Mouse (Mus musculus) midbrain, embryonic 10.5 days (tissue): ENCODE measurements around the gene 1700080O16Rik. TPM values are rescaled to one million over a fixed set of nuclear protein-coding genes. Genes with fewer than 3 reads are reported as not detected.

Source experiments
- DNase-seq: peaks from one replicate; pipeline ENCODE4 v3.0.0-alpha.2; 2017; ENCODE audit warnings: low spot score
- H3K27ac ChIP-seq: fragments of 300-500 bp; sonication (generic); replicated peaks from 2 replicates; pipeline ENCODE4 v1.5.1; 2016; ENCODE audit warnings: mild to moderate bottlenecking
- H3K27me3 ChIP-seq: fragments of 300-500 bp; sonication (generic); 2 replicates; pipeline ENCODE4 v1.6.1; 2016; ENCODE audit warnings: low read depth, mild to moderate bottlenecking; ENCODE audit not compliant: poor library complexity, severe bottlenecking
- H3K36me3 ChIP-seq: fragments of 300-500 bp; sonication (generic); 2 replicates; pipeline ENCODE4 v1.6.1; 2016; ENCODE audit warnings: mild to moderate bottlenecking, moderate library complexity
- H3K4me1 ChIP-seq: fragments of 300-500 bp; sonication (generic); 2 replicates; pipeline ENCODE4 v1.6.1; 2016
- H3K4me3 ChIP-seq: fragments of 300-500 bp; sonication (generic); 2 replicates; pipeline ENCODE4 v1.5.1; 2016; ENCODE audit warnings: mild to moderate bottlenecking, moderate library complexity
- H3K9me3 ChIP-seq: fragments of 300-500 bp; sonication (generic); replicated peaks from 2 replicates; pipeline ENCODE4 v1.6.1; 2016; ENCODE audit warnings: mild to moderate bottlenecking
- WGBS: fragments of 180-500 bp; shearing (Covaris S2); methylation state at CpG from one replicate; pipeline ENCODE4 v1.1.7; 2016; 5-methylcytosine and 5-hydroxymethylcytosine counted together
- polyA plus RNA-seq: library from polyadenylated mRNA; unstranded; fragments of >200 nt; fragmentation: Nextera tagmentation; extraction: Ambion mirVana; gene quantifications from 2 replicates; pipeline ENCODE4 v1.2.1, GENCODE M21; 2016

1700080O16Rik gene
- not detected in 2 replicates for polyA plus RNA-seq

GRCm38 (mm10) chrX:51972672-51973071 is at the start of gene 1700080O16Rik:
Gene 1700080O16Rik, minus strand, starts transcription at chrX:51972772.
- Histone ChIP-seq H3K9me3 (no peaks in the 10 kb centered on the region), H3K4me1 (no peaks in the 10 kb centered on the region), H3K27ac (no peak within 1 kb of the TSS), H3K4me3 (no peak within 1 kb of the TSS), H3K27me3 (peaks cover 14% of the 10 kb centered on the region), H3K36me3 (no peaks in the 10 kb centered on the region)
- WGBS = 93% methylated on average over 12 of the region's 12 CpGs
- no peak for DNase-seq

- Histone ChIP-seq H3K4me3 (no peak overlapping the region), H3K36me3 (no peaks in the 10 kb centered on the region), H3K9me3 (no peaks in the 10 kb centered on the region), H3K27me3 (no peaks in the 10 kb centered on the region; the same call in none of the 2 replicates), H3K27ac (peak overlapping the region; percentile 38; the same call in 1 of the 2 replicates), H3K4me1 (peaks cover 14% of the 10 kb centered on the region)
- peak; percentile 47 for DNase-seq
- 47% methylated on average over 9 of the region's 9 CpGs for WGBS
Measured at GRCm38 (mm10) chrX:52017660-52018059, 45.1 kb upstream of the 1700080O16Rik start.

GRCm38 (mm10) chrX:52000072-52000471 is 27.5 kb upstream of the 1700080O16Rik start:
- no peaks in the 10 kb centered on the region for H3K9me3 ChIP-seq
- H3K4me3 ChIP-seq = no peak overlapping the region
- H3K27ac ChIP-seq = no peak overlapping the region
- H3K4me1 ChIP-seq = no peaks in the 10 kb centered on the region
- H3K36me3 ChIP-seq = no peaks in the 10 kb centered on the region
- WGBS = 81% methylated on average over 5 of the region's 5 CpGs
- H3K27me3 ChIP-seq = no peaks in the 10 kb centered on the region
- DNase-seq = no peak

- 86% methylated on average over 4 of the region's 4 CpGs for WGBS
- H3K4me3 ChIP-seq = no peak overlapping the region
- no peak overlapping the region for H3K27ac ChIP-seq
- H3K36me3 ChIP-seq = no peaks in the 10 kb centered on the region
- no peak for DNase-seq
- H3K9me3 ChIP-seq = no peaks in the 10 kb centered on the region
- no peaks in the 10 kb centered on the region for H3K4me1 ChIP-seq
- no peaks in the 10 kb centered on the region for H3K27me3 ChIP-seq
Measured at GRCm38 (mm10) chrX:51999426-51999825, 26.9 kb upstream of the 1700080O16Rik start.

- Histone ChIP-seq H3K27me3 (no peaks in the 10 kb centered on the region), H3K9me3 (no peaks in the 10 kb centered on the region), H3K4me1 (no peaks in the 10 kb centered on the region), H3K4me3 (no peak overlapping the region), H3K36me3 (no peaks in the 10 kb centered on the region), H3K27ac (no peak overlapping the region)
- DNase-seq = no peak
- WGBS = 78% methylated on average over 4 of the region's 4 CpGs
Measured at GRCm38 (mm10) chrX:51976361-51976760, 3.8 kb upstream of the 1700080O16Rik start.

GRCm38 (mm10) chrX:51974618-51975017 is 2.0 kb upstream of the 1700080O16Rik start:
- Histone ChIP-seq H3K27me3 (peaks cover 13% of the 10 kb centered on the region), H3K4me3 (no peak overlapping the region), H3K4me1 (no peaks in the 10 kb centered on the region), H3K27ac (no peak overlapping the region), H3K36me3 (no peaks in the 10 kb centered on the region), H3K9me3 (no peaks in the 10 kb centered on the region)
- DNase-seq = no peak

GRCm38 (mm10) chrX:51948071-51948470 is 24.5 kb downstream of the 1700080O16Rik start:
- no peak for DNase-seq
- H3K4me1 ChIP-seq = no peaks in the 10 kb centered on the region
- no peaks in the 10 kb centered on the region for H3K9me3 ChIP-seq
- H3K36me3 ChIP-seq = no peaks in the 10 kb centered on the region
- H3K4me3 ChIP-seq = no peak overlapping the region
- WGBS = 89% methylated on average over 3 of the region's 3 CpGs
- no peak overlapping the region for H3K27ac ChIP-seq
- H3K27me3 ChIP-seq = no peaks in the 10 kb centered on the region

- H3K36me3 ChIP-seq = no peaks in the 10 kb centered on the region
- no peaks in the 10 kb centered on the region for H3K4me1 ChIP-seq
- H3K27ac ChIP-seq = no peak overlapping the region
- H3K9me3 ChIP-seq = no peaks in the 10 kb centered on the region
- no peak overlapping the region for H3K4me3 ChIP-seq
- WGBS = 64% methylated on average over 5 of the region's 5 CpGs
- DNase-seq = no peak
- no peaks in the 10 kb centered on the region for H3K27me3 ChIP-seq
Measured at GRCm38 (mm10) chrX:51938076-51938475, 34.5 kb downstream of the 1700080O16Rik start.

- Histone ChIP-seq H3K36me3 (no peaks in the 10 kb centered on the region), H3K27ac (no peak overlapping the region), H3K9me3 (no peaks in the 10 kb centered on the region), H3K4me1 (no peaks in the 10 kb centered on the region), H3K4me3 (no peak overlapping the region), H3K27me3 (no peaks in the 10 kb centered on the region)
- WGBS = 86% methylated on average over 4 of the region's 4 CpGs
- no peak for DNase-seq
Measured at GRCm38 (mm10) chrX:51919091-51919490, 53.5 kb downstream of the 1700080O16Rik start.

Other genes with a start within 250 kb of the 1700080O16Rik start
- not detected in 2 replicates for gene Usp26, start 171.5 kb downstream of the 1700080O16Rik start, polyA plus RNA-seq
- gene Gpc4, start 192.5 kb upstream of the 1700080O16Rik start, polyA plus RNA-seq = 26.3 and 27.1 TPM in 2 replicates